Mouse (Mus musculus) adrenal gland, postnatal 10 days (tissue): ENCODE measurements around the gene Htr7. TPM values are rescaled to one million over a fixed set of nuclear protein-coding genes. Genes with fewer than 3 reads are reported as not detected.

Experiments used
- DNase-seq: peaks from one replicate; pipeline ENCODE4 v3.0.0; 2021; ENCODE audit warnings: mixed read lengths
- total RNA-seq, 2 experiments: library from RNA; stranded (reverse); gene quantifications; 2 replicates each; pipeline ENCODE4 v1.2.3; 2021

Gene Htr7
- total RNA-seq, 2 experiments from 2014 or later = 0.30 to 0.39 TPM

DNA sequence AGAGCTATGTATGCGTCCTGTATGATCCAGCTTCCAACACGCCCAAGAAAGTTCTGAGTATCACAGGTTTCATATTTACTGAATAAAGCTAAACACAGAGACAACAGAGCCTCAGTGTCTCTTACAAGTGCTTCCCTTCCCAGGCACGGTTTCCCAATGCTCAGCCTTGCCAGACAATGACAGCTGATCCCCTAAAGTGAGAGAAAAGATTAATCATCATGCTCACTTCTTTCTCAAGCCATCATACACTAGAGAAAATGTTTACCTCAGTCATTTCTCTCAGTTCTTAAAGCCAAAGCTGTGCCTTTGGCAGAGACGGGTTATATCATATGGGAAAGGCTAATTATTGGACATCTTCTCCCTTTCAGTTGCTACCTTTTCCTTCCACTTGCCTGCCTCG is 99.7 kb downstream of the Htr7 start:
- no peak for DNase-seq

DNA sequence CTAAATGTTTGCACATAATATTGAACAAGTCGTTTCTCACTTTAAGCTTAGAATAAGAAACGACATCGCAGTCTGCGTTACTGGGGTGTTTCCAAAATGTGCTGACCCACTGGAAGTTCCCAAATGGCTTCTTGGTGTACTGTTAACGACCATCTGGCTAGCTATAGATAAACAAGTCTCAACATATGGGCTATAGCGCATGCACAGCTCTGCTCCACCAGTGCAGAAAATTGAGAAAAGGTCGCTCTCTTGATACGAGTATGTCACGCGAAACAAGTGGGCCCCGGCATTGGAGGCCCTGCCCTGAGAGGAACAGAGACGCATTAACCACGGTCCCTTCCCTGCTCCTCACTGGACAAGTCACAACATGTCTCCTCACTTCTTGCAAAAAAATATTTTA is 101.6 kb downstream of the Htr7 start:
- DNase-seq = no peak

DNA sequence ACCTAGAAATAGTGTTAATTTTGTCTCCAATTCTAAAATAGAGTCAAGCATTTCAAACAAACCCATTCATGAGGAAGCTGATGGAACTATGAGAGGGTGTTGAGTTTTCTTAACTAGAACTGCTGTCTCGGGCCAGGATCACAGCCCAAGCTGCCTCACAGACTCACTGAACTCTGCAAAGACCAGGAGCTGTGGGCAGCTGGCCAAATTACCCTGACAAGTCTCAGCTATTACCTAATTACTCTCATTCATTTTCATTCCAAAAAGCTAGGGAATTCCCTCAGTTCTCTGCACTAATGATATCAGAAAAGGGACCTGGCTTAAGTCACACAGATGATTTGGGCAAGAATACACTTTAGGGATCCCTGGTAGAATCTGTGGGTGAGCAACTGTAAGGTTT is 107.4 kb downstream of the Htr7 start:
- DNase-seq = no peak

DNA sequence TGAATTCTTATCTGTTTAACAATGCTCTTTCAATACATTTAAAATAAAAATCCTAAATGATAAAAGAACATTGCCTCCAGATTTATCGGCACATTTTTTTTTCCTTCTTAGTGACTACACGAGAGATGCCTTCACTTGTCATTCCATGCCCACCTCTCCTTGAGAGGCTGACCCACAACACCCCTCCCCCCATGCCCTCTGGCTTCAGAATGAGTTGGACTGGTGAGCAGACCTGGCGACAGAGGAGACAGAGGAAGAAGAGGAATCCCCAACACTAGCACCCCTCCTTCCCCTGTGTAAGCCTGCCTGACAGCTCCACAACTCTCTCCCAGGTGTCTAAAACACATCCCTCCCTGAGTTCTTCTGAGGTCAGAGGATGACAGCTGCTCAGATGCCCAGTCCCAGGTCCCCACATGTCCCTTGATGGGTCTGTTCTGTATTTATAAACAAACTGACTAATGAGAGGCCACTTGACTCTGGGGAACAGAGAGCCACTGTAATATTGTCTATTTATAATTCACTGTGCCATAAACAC is 132.3 kb downstream of the Htr7 start:
- no peak for DNase-seq

DNA sequence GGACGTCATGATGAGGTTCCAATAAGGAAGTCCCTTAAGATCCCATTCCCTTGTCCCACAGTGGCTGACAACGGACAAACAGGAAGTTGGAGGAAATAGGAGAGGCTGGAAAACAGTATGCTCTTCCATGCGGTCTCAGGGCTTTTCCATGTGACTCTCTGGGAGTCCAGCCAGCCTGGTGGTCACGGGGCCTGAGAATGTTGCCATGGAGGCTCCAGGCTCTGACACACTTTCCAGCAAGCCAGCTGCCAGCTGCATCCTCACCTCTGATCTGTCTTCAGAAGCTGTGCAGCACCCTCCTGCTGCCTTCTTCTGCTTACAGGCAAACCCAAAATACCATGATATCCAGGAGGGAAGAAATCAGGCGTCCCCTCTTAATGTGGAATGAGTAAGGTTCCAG is 132.9 kb downstream of the Htr7 start:
- peak; percentile 16 for DNase-seq

Other genes starting within 250 kb of the Htr7 start
- gene Rpp30, start 26.2 kb upstream of the Htr7 start, total RNA-seq = 10 to 100 TPM; 16.0 to 20.3 TPM
- gene Ankrd1, start 62.6 kb upstream of the Htr7 start, total RNA-seq = 1 to 10 TPM in 1 of 2 experiments, under 1 TPM in 1; 0.66 to 1.5 TPM